Mouse (Mus musculus) ovary, postnatal 10 days (tissue): Measurements from ENCODE around the gene Cdhr3.
"Not testable (repeated sequence)": the region's sequence is repeated elsewhere in the genome, so short reads cannot be mapped to it uniquely, and the experiment has no call there.

ENCODE experiments used
- DNase-seq: peaks from one replicate; pipeline ENCODE4 v3.0.0; 2022; ENCODE audit warnings: low spot score

Gene Cdhr3

DNA sequence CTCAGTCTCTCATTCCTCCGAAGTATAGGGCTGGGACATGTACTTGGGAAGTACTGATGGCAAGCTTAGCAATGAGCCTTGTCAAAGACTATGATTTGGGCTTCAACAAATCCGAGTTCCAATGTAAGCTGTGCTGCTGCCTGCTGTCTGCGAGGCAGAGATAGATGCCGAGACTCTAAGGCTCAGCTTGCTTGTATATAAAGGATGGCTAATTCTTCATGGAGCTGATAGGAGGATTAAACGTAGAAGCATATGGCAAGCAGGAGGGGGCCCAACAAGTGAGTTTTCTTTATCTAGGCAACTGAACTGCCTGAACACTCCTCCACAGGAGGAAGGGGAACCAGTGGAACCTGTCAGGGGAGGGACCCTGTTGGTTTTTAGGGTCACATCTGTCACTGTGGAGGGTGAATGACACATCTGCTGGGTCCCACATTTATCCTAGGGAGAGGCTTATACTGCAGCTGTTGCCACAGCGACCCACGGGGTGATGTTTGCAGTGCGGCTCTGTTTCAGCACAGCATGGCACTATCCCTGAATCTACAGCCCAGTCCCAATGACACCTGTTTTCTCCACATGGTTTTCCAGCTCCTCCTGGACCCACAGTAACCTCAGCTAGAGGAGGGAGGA is 89.2 kb downstream of the Cdhr3 start:
- DNase-seq, result no peak

DNA sequence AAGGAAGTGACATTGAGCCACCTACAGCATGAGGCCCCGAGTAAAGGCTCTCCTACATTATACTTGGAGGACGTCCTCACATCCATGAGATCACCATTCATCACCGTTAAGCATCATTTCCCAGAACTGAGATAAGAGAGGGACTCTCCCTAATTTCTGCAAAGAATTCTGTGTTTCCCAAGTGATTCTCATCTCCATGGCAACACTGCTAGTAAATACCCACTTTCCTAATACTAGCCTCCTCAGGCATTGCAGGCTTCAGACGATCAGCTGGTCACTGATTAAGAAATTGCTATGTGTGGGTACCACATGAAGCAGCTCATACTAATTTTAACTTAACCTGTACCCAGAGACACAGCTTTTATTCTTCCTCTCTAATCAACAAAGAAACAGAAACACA is 92.3 kb downstream of the Cdhr3 start:
- DNase-seq, result no peak

- not testable (repeated sequence) for DNase-seq
Measured at GRCm38 (mm10) chr12:32999778-33000177, 92.9 kb downstream of the Cdhr3 start.

DNA sequence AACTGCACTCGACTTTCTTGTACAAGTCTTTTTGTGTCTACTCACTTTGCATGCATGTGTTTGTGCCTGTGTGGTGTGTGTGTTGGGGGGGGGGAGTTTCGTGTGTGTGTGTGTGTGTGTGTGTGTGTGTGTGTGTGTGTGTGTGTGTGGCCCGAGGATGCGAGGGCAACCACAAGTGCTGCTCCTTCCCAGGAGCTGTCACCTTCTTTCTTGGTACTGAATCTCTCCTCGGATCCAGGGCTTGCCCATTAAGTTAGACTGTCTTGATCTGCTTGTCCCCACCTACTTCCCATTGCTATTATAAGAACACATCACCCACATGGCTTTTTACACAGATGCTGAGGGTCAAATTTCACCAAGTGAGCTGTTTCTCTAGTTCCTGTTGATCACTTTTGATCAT is 93.9 kb downstream of the Cdhr3 start:
- no peak for DNase-seq

DNA sequence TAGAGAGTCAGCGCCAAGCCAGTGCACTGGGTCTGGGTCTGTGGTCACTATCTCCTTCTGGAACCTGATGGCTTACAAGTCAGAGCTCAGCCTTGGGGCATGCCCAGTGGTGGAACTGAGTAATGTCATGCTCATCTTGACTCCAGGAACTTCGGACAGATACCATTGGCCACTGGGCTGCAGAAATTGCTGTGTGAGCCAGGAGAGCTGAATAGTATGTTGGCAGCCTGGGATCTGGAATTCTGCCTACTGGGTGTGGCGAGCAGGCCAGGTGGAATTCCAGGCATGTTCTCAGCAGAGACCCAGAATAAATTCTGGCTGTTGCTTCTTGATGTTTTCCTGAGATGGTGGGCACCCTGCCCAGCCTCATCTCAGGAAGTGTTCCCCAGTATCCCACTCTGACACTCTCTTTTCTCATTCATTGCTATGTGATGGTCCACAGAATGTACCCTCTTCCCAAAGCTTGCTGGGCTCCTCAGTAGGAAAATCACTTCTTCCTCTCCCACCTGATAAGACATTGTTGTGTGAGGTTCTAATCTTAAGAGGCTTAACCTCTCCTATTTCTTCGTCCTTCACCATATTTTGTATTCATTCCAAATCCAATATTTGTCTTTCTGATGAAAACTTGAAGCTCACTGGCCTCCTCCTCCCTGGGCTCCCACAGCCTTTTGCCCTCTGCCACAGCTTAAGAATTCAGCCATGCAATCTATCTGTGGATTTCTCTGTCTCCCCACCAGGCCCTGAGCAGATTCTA is 97.4 kb downstream of the Cdhr3 start:
- no peak for DNase-seq

DNA sequence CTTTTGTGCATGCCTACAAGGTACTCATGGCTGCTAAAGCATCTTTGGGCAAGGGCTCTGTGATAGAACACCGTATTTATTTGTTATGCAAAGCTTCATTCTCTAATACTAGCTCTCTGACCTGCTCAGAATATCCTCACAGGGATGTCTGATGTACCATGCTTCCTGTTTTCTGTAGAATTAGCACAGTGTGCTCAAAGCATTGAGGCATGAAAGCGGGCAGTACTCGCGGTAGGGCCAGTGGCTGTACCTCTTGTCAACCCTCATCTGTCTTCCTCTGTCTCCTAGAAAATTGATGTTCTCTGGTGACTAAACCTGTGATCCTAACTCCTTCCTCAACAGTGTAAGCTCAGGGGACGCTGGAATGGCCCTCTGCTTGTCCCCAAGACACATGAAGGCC is 98.6 kb downstream of the Cdhr3 start:
- DNase-seq, result no peak

GRCm38 (mm10) chr12:32989731-32990130 is 102.9 kb downstream of the Cdhr3 start:
- DNase-seq, result no peak

GRCm38 (mm10) chr12:32986284-32986683 is 106.4 kb downstream of the Cdhr3 start:
- no peak for DNase-seq
